Mouse (Mus musculus) cerebellum, postnatal 14 days (tissue): Measurements from ENCODE around the gene Pcbd1.
A peak's percentile ranks its signal among the peaks of the same experiment; 100 is the strongest.
"Not testable (repeated sequence)": the region's sequence is repeated elsewhere in the genome, so short reads cannot be mapped to it uniquely, and the experiment has no call there.

ENCODE experiments used
- DNase-seq, 2 experiments: peaks; one replicate each; pipeline ENCODE4 v3.0.0; 2021; ENCODE audit warnings: mixed read lengths in 2 of 2

Pcbd1 gene

DNA sequence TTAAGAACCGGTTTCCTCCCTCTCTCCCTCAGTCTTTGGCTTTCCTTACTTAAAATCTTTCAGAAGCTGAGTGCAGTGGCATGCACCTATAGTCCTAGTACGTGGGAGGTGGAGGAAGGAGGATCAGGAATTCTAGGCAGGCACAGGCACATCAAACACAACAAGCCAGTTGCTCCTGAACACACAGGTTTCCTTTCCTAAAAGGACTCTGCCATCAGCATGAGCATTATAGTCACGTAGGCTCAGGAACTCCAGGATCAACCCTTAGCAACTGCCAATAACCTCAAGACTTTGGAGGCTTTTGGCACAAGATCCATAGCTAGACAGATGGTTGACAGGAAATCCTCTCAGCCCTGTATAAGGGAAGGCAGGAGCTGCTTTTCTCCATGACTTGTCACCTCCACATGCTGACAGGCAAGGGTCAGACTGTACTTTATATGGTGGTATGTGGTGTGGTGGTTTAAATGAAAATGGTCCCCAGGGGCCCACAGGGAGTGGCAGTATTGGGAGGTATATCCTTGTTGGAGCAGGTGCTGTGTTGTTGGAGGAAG is 14.5 kb downstream of the Pcbd1 start:
- DNase-seq: peak; percentile 34 to 70

- no peak for DNase-seq
These were observed 25.2 kb downstream of the Pcbd1 start for GRCm38 (mm10) chr10:61114246-61114720.

DNA sequence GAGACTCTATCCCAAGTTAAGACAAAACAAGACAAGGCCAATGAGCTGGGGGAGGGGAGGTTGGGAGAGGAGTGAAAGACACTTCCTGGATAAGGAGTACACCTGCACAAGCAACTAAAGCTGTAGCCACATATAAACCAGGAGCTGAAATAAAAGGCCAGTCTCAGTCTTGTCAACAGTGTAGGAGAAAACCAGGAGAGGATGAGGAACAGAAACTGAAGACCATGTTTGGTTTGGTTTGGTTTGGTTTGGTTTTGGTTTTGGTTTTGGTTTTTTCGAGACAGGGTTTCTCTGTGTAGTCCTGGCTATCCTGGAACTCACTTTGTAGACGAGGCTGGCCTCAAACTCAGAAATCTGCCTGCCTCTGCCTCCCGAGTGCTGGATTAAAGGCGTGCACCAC is 32.6 kb downstream of the Pcbd1 start:
- not testable (repeated sequence) for DNase-seq

- no peak for DNase-seq
These were observed 34.3 kb downstream of the Pcbd1 start for GRCm38 (mm10) chr10:61123276-61123913.

GRCm38 (mm10) chr10:61124462-61124861 is 35.3 kb downstream of the Pcbd1 start:
- DNase-seq: no peak

DNA sequence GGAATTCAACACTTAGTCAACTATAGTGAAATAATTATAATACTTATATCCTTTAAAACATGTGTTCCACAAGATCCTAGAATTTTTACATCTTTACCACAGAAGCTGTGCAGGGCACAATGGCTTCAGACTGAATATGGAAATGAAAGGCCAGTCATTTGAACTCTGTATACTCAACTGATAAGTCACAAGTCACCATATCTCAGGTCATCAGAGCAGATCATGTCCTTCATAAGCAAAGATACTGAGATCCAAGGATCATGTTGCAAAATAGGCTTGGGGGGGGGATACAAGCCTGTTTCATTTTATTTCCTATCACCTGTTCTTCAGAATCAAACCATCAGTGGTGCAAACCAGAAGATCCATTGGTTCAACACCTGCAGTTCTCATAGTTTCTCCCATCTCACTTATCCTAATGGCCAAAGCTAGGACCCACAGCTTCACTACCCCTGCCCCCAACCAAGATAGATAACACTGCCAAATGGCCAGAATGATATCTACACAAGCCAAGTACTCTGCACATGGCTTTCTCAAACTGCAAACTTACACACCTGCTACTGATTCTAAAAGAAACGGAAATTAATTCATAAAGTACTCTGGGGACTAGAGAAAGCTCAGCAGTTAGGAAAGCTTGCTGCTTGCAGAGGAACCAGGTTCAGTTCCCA is 39.7 kb downstream of the Pcbd1 start:
- no peak for DNase-seq

DNA sequence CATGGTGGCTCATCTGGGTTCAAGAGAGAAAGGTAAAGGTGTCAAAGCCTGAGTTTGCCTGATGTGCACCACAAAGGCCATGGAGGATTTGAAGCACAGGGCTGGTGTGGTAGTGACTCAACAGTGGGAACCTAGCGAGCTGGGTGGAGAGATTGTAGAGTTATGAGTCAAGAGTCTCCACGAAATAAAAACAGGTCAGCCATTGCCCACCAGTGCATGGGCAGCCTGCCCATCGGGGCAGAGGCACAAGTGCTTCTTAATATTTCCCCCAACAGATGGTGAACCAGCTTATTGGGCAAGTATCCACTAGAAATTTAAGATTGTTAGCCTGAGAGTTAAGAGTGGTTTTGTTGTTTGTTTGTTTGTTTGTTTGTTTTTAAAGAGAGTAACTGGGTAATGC is 41.8 kb downstream of the Pcbd1 start:
- peak; percentile 54 to 63 for DNase-seq

GRCm38 (mm10) chr10:61134041-61134440 is 44.9 kb downstream of the Pcbd1 start:
- no peak for DNase-seq

DNA sequence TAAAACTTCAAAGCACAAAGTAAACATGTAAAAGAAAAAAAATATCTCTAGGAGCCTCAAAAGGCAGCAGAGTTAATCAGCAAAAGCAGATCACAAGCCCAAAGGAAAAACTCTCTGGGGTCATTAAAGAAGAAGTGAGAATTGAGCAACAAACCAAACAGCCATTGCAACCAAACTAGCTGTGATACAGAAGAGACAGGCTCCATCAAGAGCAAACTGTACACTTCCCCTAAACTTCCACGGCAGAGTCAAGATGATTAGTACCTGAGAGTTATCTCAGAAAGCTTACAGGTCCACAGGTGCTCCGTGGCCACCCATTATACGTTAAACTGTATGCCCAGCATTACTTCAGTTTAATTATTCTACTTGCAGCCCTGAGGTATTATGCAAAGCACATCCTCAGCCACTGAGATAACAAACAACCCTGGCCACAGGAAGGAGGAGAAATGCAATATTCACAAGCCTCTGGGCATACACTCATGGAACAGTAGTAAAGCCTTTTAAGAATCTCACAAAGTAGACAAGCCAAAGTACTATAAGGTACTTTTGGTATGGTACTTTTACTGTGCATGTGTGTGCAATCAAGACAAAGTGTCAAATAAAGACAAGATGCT is 46.2 kb downstream of the Pcbd1 start:
- no peak for DNase-seq

GRCm38 (mm10) chr10:61137567-61137966 is 48.4 kb downstream of the Pcbd1 start:
- DNase-seq: no peak

DNA sequence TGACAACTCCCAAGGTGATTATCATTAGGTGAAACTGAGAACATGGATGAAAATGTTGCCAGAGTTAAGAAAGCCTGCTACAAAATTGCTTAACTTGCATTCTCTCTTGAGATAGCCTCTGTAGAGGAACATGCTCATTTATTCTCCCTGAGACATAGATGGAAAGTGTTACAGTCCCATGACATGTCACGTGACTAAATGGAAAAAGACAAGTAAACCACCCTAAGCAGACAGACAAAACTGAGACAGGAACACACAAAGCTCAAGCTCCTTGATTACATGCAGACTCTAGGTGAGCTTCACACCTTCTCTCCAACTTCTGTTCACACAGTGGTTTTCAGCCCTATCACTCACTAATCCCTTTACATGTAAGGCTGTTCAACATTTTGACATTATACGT is 54.2 kb downstream of the Pcbd1 start:
- DNase-seq: no peak
